Mouse (Mus musculus) embryonic facial prominence, embryonic 15.5 days (tissue): Measurements from ENCODE around the gene Rab3gap2. TPM values are rescaled to one million over a fixed set of nuclear protein-coding genes. Genes with fewer than 3 reads are reported as not detected.

ENCODE experiments used
- ATAC-seq: fragments of 200-750 bp; cut with Nextera tagmentation; 2 replicates; pipeline ENCODE4 v1.8.0; 2017; ENCODE audit warnings: low read depth, moderate TSS enrichment; ENCODE audit not compliant: insufficient number of reproducible peaks, low FRiP score, low TSS enrichment
- H3K27ac ChIP-seq: fragments of 300-500 bp; sonication (generic); replicated peaks from 2 replicates; pipeline ENCODE4 v1.5.1; 2015; ENCODE audit warnings: mild to moderate bottlenecking, inconsistent platforms
- H3K27me3 ChIP-seq: fragments of 300-500 bp; sonication (generic); 2 replicates; pipeline ENCODE4 v1.6.1; 2015; ENCODE audit warnings: inconsistent platforms
- H3K36me3 ChIP-seq: fragments of 300-500 bp; sonication (generic); 2 replicates; pipeline ENCODE4 v1.6.1; 2015; ENCODE audit warnings: mild to moderate bottlenecking, inconsistent platforms
- H3K4me1 ChIP-seq: fragments of 300-500 bp; sonication (generic); 2 replicates; pipeline ENCODE4 v1.6.1; 2015; ENCODE audit warnings: inconsistent platforms
- H3K4me2 ChIP-seq: fragments of 300-500 bp; sonication (generic); replicated peaks from 2 replicates; pipeline ENCODE4 v1.6.1; 2015; ENCODE audit warnings: mild to moderate bottlenecking, inconsistent platforms
- H3K4me3 ChIP-seq: fragments of 300-500 bp; sonication (generic); replicated peaks from 2 replicates; pipeline ENCODE4 v1.5.1; 2015; ENCODE audit warnings: mild to moderate bottlenecking, inconsistent platforms
- H3K9ac ChIP-seq: fragments of 300-500 bp; sonication (generic); 2 replicates; pipeline ENCODE4 v1.6.1; 2015; ENCODE audit warnings: inconsistent platforms
- H3K9me3 ChIP-seq: fragments of 300-500 bp; sonication (generic); replicated peaks from 2 replicates; pipeline ENCODE4 v1.6.1; 2016; ENCODE audit warnings: inconsistent platforms
- WGBS: fragments of 180-500 bp; shearing (Covaris S2); methylation state at CpG from one replicate; pipeline ENCODE4 v1.1.7; 2015; 5-methylcytosine and 5-hydroxymethylcytosine counted together
- polyA plus RNA-seq: library from polyadenylated mRNA; unstranded; fragments of >200 nt; fragmentation: Nextera tagmentation; extraction: Ambion mirVana; gene quantifications from 2 replicates; pipeline ENCODE4 v1.2.1, GENCODE M21; 2015

Rab3gap2 gene
- polyA plus RNA-seq, 1 experiment from 2014 or later, result 22.0 TPM

- Histone ChIP-seq H3K36me3 (no peaks in the 10 kb centered on the region), H3K4me3 (no peak overlapping the region), H3K9me3 (no peaks in the 10 kb centered on the region), H3K9ac (no peak overlapping the region), H3K27ac (no peak overlapping the region; the same call in 1 of the 2 replicates), H3K4me2 (no peak overlapping the region), H3K27me3 (no peaks in the 10 kb centered on the region), H3K4me1 (peaks cover 21% of the 10 kb centered on the region)
- WGBS, result 35% methylated on average over 22 of the region's 22 CpGs
- no peak for ATAC-seq
Measured at GRCm38 (mm10) chr1:185200571-185201395, 3.1 kb upstream of the Rab3gap2 start.

GRCm38 (mm10) chr1:185201994-185202393 lies 1.9 kb upstream of the Rab3gap2 start:
- Histone ChIP-seq H3K27me3 (no peaks in the 10 kb centered on the region), H3K4me1 (peaks cover 21% of the 10 kb centered on the region), H3K27ac (no peak overlapping the region), H3K9ac (no peak overlapping the region), H3K4me2 (no peak overlapping the region), H3K9me3 (no peaks in the 10 kb centered on the region), H3K36me3 (no peaks in the 10 kb centered on the region), H3K4me3 (no peak overlapping the region)
- no peak for ATAC-seq
- 79% methylated on average over 2 of the region's 2 CpGs for WGBS

- Histone ChIP-seq H3K4me1 (peaks cover 21% of the 10 kb centered on the region), H3K9me3 (no peaks in the 10 kb centered on the region), H3K36me3 (no peaks in the 10 kb centered on the region), H3K27me3 (no peaks in the 10 kb centered on the region), H3K4me3 (peak overlapping the region; percentile 97), H3K9ac (peak overlapping the region; percentile 96), H3K4me2 (peak overlapping the region; percentile 86), H3K27ac (peak overlapping the region; percentile 84)
- 5% methylated on average over 23 of the region's 23 CpGs for WGBS
- no peak for ATAC-seq
Measured at GRCm38 (mm10) chr1:185203196-185203908, 565 bp upstream of the Rab3gap2 start.

- peak overlapping the region; percentile 16 for H3K4me3 ChIP-seq
- H3K9ac ChIP-seq, result 0 out of 2 replicates have a peak overlapping the region, but pooled peaks have one; percentile 10
- no peaks in the 10 kb centered on the region for H3K9me3 ChIP-seq
- peaks cover 30% of the 10 kb centered on the region for H3K4me1 ChIP-seq
- no peak for ATAC-seq
- 64% methylated on average over 8 of the region's 8 CpGs for WGBS
- no peak overlapping the region for H3K27ac ChIP-seq
- no peaks in the 10 kb centered on the region for H3K36me3 ChIP-seq
- H3K27me3 ChIP-seq, result no peaks in the 10 kb centered on the region
- peak overlapping the region; percentile 86 for H3K4me2 ChIP-seq
Measured at GRCm38 (mm10) chr1:185205090-185205489, 1.2 kb downstream of the Rab3gap2 start.

- H3K4me2 ChIP-seq, result no peak overlapping the region
- H3K9ac ChIP-seq, result no peak overlapping the region
- 0 out of 2 replicates have a peak overlapping the region, but pooled peaks have one; percentile 2 for H3K27ac ChIP-seq
- no peaks in the 10 kb centered on the region for H3K36me3 ChIP-seq
- H3K27me3 ChIP-seq, result no peaks in the 10 kb centered on the region
- no peak for ATAC-seq
- H3K4me3 ChIP-seq, result no peak overlapping the region
- no peaks in the 10 kb centered on the region for H3K9me3 ChIP-seq
- WGBS, result 87% methylated on average over 13 of the region's 13 CpGs
- H3K4me1 ChIP-seq, result peaks cover 21% of the 10 kb centered on the region
Measured at GRCm38 (mm10) chr1:185207851-185208595, 4.1 kb downstream of the Rab3gap2 start.

GRCm38 (mm10) chr1:185208766-185209165 lies 4.8 kb downstream of the Rab3gap2 start:
- Histone ChIP-seq H3K4me2 (no peak overlapping the region), H3K36me3 (no peaks in the 10 kb centered on the region), H3K9ac (no peak overlapping the region), H3K4me1 (peaks cover 20% of the 10 kb centered on the region), H3K4me3 (no peak overlapping the region), H3K27ac (no peak overlapping the region), H3K27me3 (no peaks in the 10 kb centered on the region), H3K9me3 (no peaks in the 10 kb centered on the region)
- ATAC-seq, result no peak
- 88% methylated on average over 8 of the region's 8 CpGs for WGBS

- Histone ChIP-seq H3K4me2 (no peak overlapping the region), H3K27me3 (no peaks in the 10 kb centered on the region), H3K9ac (no peak overlapping the region), H3K36me3 (no peaks in the 10 kb centered on the region), H3K9me3 (no peaks in the 10 kb centered on the region), H3K4me1 (peaks cover 17% of the 10 kb centered on the region), H3K4me3 (no peak overlapping the region), H3K27ac (no peak overlapping the region)
- WGBS, result 33% methylated on average over 8 of the region's 8 CpGs
- 0 out of 2 replicates have a peak, but pooled peaks have one; percentile 51 for ATAC-seq
Measured at GRCm38 (mm10) chr1:185209641-185210176, 5.8 kb downstream of the Rab3gap2 start.

- WGBS, result 48% methylated on average over 5 of the region's 5 CpGs
- no peak overlapping the region for H3K27ac ChIP-seq
- no peak overlapping the region for H3K9ac ChIP-seq
- no peak overlapping the region for H3K4me3 ChIP-seq
- H3K4me2 ChIP-seq, result no peak overlapping the region
- no peaks in the 10 kb centered on the region for H3K36me3 ChIP-seq
- no peaks in the 10 kb centered on the region for H3K4me1 ChIP-seq
- no peak for ATAC-seq
- H3K27me3 ChIP-seq, result no peaks in the 10 kb centered on the region
- no peaks in the 10 kb centered on the region for H3K9me3 ChIP-seq
Measured at GRCm38 (mm10) chr1:185216360-185216759, 12.4 kb downstream of the Rab3gap2 start.

- Histone ChIP-seq H3K4me2 (no peak overlapping the region), H3K4me1 (no peaks in the 10 kb centered on the region), H3K27ac (no peak overlapping the region), H3K27me3 (no peaks in the 10 kb centered on the region), H3K4me3 (no peak overlapping the region), H3K9ac (no peak overlapping the region), H3K9me3 (no peaks in the 10 kb centered on the region), H3K36me3 (no peaks in the 10 kb centered on the region)
- 60% methylated on average over 2 of the region's 2 CpGs for WGBS
- ATAC-seq, result no peak
Measured at GRCm38 (mm10) chr1:185216762-185217161, 12.8 kb downstream of the Rab3gap2 start.

GRCm38 (mm10) chr1:185217966-185218365 lies 14.0 kb downstream of the Rab3gap2 start:
- Histone ChIP-seq H3K4me2 (no peak overlapping the region), H3K4me1 (no peaks in the 10 kb centered on the region), H3K27ac (no peak overlapping the region), H3K9me3 (no peaks in the 10 kb centered on the region), H3K36me3 (peaks cover 5% of the 10 kb centered on the region; the same call in 1 of the 2 replicates), H3K4me3 (no peak overlapping the region), H3K9ac (no peak overlapping the region), H3K27me3 (no peaks in the 10 kb centered on the region)
- ATAC-seq, result no peak
- 61% methylated on average over 5 of the region's 5 CpGs for WGBS

GRCm38 (mm10) chr1:185226889-185227288 lies 23.0 kb downstream of the Rab3gap2 start:
- Histone ChIP-seq H3K27me3 (no peaks in the 10 kb centered on the region), H3K4me3 (no peak overlapping the region), H3K4me2 (no peak overlapping the region), H3K36me3 (peaks cover 21% of the 10 kb centered on the region; the same call in 1 of the 2 replicates), H3K27ac (no peak overlapping the region), H3K9ac (no peak overlapping the region), H3K4me1 (peaks cover 10% of the 10 kb centered on the region), H3K9me3 (no peaks in the 10 kb centered on the region)
- 88% methylated on average over 6 of the region's 6 CpGs for whole genome bisulfite sequencing
- no peak for ATAC-seq
